Mouse (Mus musculus): Measurements from ENCODE around the gene Fam110c. TPM values are rescaled to one million over a fixed set of nuclear protein-coding genes. Genes with fewer than 3 reads are reported as not detected.

The Fam110c gene
- polyA plus RNA-seq, 1 experiment from 2014 or later = 0.08 TPM

DNA sequence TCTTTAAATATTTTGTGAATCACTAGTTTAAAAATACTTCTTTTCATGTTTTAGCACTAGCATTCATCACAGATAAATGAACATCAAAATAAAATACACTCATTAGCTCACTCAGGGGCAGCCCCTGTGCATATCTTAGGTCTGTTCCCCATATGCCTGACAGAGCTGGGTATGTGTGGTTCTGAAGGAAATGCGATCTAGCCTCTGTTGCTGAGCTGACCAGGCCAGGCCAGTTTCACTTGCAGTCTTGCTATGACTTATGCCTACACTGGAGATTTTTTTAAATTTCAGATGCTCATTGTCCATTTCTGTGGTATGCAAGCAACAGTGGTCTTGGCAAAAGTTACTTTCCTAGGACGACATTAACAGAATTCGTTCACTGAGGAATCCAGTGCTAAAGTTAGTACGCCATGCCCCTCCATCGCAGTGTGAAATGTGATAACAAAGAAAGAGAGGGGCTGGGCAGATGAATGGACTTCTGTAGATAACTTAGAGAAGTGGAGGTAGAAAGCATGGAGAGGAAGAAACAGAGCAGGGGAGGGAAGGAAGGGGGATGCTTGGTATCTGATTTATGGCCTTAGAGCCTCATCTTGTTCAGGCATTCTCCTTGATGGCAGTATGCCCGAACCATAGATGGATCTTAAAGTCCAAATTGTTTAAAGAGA lies 7.4 kb downstream of the Fam110c start:
- Histone ChIP-seq H3K27ac (no peak overlapping the region), H3K4me2 (no peak overlapping the region), H3K9me3 (no peaks in the 10 kb centered on the region), H3K36me3 (replicated peaks) (no peaks in the 10 kb centered on the region), H3K4me1 (no peaks in the 10 kb centered on the region), H3K4me3 (replicated peaks) (no peak overlapping the region), H3K27me3 (peaks cover 11% of the 10 kb centered on the region), H3K9ac (no peak overlapping the region)
- ATAC-seq (ENCODE audit: low FRiP score) = no peak
- WGBS = 89% methylated on average over 6 of the region's 6 CpGs

GRCm38 (mm10) chr12:31083007-31083406 lies 9.3 kb downstream of the Fam110c start:
- no peak for ATAC-seq (ENCODE audit: low FRiP score)
- H3K4me2 ChIP-seq = no peak overlapping the region
- H3K9me3 ChIP-seq = no peaks in the 10 kb centered on the region
- no peak overlapping the region for H3K27ac ChIP-seq
- no peak overlapping the region for H3K4me3 ChIP-seq (replicated peaks)
- 83% methylated on average over 4 of the region's 4 CpGs for WGBS
- no peak overlapping the region for H3K9ac ChIP-seq
- no peaks in the 10 kb centered on the region for H3K27me3 ChIP-seq
- no peaks in the 10 kb centered on the region for H3K4me1 ChIP-seq
- no peaks in the 10 kb centered on the region for H3K36me3 ChIP-seq (replicated peaks)

DNA sequence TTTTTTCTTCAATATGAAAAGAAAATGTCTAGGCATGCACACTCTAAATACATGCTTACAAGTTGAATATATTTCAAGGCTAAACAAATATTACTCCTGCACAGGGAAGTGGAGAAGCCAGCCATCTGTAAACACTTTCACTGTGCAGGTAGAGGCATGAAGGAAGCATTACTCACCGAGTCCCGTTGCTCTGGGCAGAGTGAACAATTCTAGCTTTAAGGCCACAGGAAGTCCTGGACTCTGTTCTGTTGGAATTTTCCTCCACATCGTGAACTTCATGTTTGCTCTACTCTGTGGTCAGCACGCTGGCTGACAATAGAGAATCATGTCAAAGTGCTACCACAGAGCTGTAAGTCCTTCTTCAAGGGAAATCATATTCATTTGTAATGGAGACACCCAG lies 9.7 kb downstream of the Fam110c start:
- Histone ChIP-seq H3K9me3 (no peaks in the 10 kb centered on the region), H3K4me3 (replicated peaks) (no peak overlapping the region), H3K27me3 (no peaks in the 10 kb centered on the region), H3K27ac (no peak overlapping the region), H3K4me1 (no peaks in the 10 kb centered on the region), H3K4me2 (no peak overlapping the region), H3K36me3 (replicated peaks) (no peaks in the 10 kb centered on the region), H3K9ac (no peak overlapping the region)
- ATAC-seq (ENCODE audit: low FRiP score) = no peak
- WGBS = 86% methylated on average over 4 of the region's 4 CpGs

- Histone ChIP-seq H3K27ac (no peak overlapping the region), H3K4me2 (no peak overlapping the region), H3K27me3 (no peaks in the 10 kb centered on the region; the same call in 1 of the 2 replicates), H3K36me3 (replicated peaks) (no peaks in the 10 kb centered on the region), H3K9me3 (no peaks in the 10 kb centered on the region), H3K4me3 (replicated peaks) (no peak overlapping the region), H3K9ac (no peak overlapping the region), H3K4me1 (no peaks in the 10 kb centered on the region)
- no peak for ATAC-seq (ENCODE audit: low FRiP score)
- WGBS = 89% methylated on average over 4 of the region's 4 CpGs
Observed at GRCm38 (mm10) chr12:31087060-31087459, 13.4 kb downstream of the Fam110c start.

GRCm38 (mm10) chr12:31090401-31090800 lies 16.7 kb downstream of the Fam110c start:
- Histone ChIP-seq H3K27ac (no peak overlapping the region), H3K4me1 (0 out of 2 replicates have a peak, but pooled peaks cover 2% of the 10 kb centered on the region), H3K4me3 (replicated peaks) (no peak overlapping the region), H3K27me3 (no peaks in the 10 kb centered on the region; the same call in 1 of the 2 replicates), H3K9ac (no peak overlapping the region), H3K9me3 (no peaks in the 10 kb centered on the region), H3K4me2 (no peak overlapping the region), H3K36me3 (replicated peaks) (no peaks in the 10 kb centered on the region)
- WGBS = 18% methylated on average over 6 of the region's 6 CpGs
- ATAC-seq (ENCODE audit: low FRiP score) = no peak

DNA sequence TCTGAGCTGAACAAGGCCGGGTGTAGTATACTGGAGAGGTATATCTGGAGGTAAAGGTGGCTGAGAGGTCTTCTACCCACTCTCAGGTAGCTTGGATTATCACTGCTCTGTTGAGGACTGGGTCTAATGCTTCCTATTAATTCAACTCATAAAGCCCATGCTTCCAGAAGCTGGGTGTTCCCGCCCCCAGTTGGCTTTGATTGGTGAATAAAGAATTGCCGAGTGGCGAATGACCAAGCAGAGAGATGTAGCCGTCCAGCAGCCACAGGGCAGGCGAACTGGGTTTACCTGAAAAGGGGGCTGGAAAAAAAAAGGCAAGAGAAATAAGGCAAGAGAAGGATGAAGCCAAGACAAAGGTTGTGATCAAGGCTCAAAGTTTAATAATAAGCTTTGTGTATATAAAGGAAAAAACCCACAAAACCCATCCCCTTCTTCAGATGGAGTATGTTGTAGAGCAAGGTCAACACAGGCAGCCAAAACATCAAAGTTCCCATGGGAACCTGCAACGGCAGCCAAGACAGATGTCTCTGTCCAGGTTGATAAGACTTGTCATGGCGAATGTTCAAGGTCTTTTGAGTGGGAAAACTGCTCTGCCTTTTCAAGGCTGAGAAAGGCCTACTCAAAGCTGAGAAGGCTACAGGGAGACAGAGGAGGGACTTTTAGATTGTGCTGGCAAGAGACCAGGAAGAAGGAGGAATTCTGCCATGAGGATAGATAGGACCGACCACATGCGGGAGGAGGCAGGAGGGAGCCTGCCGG lies 17.4 kb downstream of the Fam110c start:
- no peaks in the 10 kb centered on the region for H3K36me3 ChIP-seq (replicated peaks)
- H3K27me3 ChIP-seq = no peaks in the 10 kb centered on the region; the same call in 1 of the 2 replicates
- no peak overlapping the region for H3K4me2 ChIP-seq
- no peak overlapping the region for H3K27ac ChIP-seq
- 0 out of 2 replicates have a peak, but pooled peaks cover 2% of the 10 kb centered on the region for H3K4me1 ChIP-seq
- no peaks in the 10 kb centered on the region for H3K9me3 ChIP-seq
- H3K9ac ChIP-seq = no peak overlapping the region
- H3K4me3 ChIP-seq (replicated peaks) = no peak overlapping the region
- 83% methylated on average over 11 of the region's 11 CpGs for WGBS
- ATAC-seq (ENCODE audit: low FRiP score) = no peak

GRCm38 (mm10) chr12:31092481-31092880 lies 18.8 kb downstream of the Fam110c start:
- Histone ChIP-seq H3K4me2 (no peak overlapping the region), H3K27me3 (no peaks in the 10 kb centered on the region; the same call in 1 of the 2 replicates), H3K9ac (no peak overlapping the region), H3K4me3 (replicated peaks) (no peak overlapping the region), H3K4me1 (0 out of 2 replicates have a peak, but pooled peaks cover 2% of the 10 kb centered on the region), H3K36me3 (replicated peaks) (no peaks in the 10 kb centered on the region), H3K9me3 (no peaks in the 10 kb centered on the region), H3K27ac (no peak overlapping the region)
- WGBS = 17% methylated on average over 5 of the region's 5 CpGs
- ATAC-seq (ENCODE audit: low FRiP score) = no peak

DNA sequence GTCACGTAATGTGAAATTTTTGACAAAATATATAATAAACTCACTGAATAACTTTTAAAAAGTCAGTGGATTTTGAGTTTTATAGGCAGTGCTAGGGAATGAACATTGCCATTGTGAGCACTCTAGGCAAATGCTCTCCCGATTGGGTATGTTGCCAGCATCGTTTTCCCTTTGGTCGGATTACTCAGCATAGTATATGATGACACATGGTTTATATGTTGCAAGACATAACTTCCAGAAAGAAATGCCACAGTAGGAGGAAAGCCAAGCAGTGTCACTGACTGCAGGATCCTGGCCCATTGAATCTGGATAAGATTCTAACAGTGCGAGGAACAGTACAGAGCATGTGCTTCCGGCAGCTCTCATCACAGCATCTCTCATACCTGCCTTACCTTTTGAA lies 23.5 kb downstream of the Fam110c start:
- no peaks in the 10 kb centered on the region for H3K27me3 ChIP-seq
- H3K4me2 ChIP-seq = no peak overlapping the region
- H3K4me1 ChIP-seq = 0 out of 2 replicates have a peak, but pooled peaks cover 2% of the 10 kb centered on the region
- H3K4me3 ChIP-seq (replicated peaks) = no peak overlapping the region
- 89% methylated on average over 6 of the region's 6 CpGs for WGBS
- H3K9ac ChIP-seq = no peak overlapping the region
- no peak overlapping the region for H3K27ac ChIP-seq
- no peaks in the 10 kb centered on the region for H3K9me3 ChIP-seq
- no peaks in the 10 kb centered on the region for H3K36me3 ChIP-seq (replicated peaks)
- no peak for ATAC-seq (ENCODE audit: low FRiP score)

GRCm38 (mm10) chr12:31101190-31101589 lies 27.5 kb downstream of the Fam110c start:
- no peaks in the 10 kb centered on the region for H3K27me3 ChIP-seq
- ATAC-seq (ENCODE audit: low FRiP score) = no peak
- no peaks in the 10 kb centered on the region for H3K9me3 ChIP-seq
- 95% methylated on average over 4 of the region's 4 CpGs for WGBS
- H3K4me2 ChIP-seq = no peak overlapping the region
- no peak overlapping the region for H3K9ac ChIP-seq
- no peak overlapping the region for H3K27ac ChIP-seq
- no peaks in the 10 kb centered on the region for H3K36me3 ChIP-seq (replicated peaks)
- H3K4me1 ChIP-seq = no peaks in the 10 kb centered on the region
- H3K4me3 ChIP-seq (replicated peaks) = no peak overlapping the region

DNA sequence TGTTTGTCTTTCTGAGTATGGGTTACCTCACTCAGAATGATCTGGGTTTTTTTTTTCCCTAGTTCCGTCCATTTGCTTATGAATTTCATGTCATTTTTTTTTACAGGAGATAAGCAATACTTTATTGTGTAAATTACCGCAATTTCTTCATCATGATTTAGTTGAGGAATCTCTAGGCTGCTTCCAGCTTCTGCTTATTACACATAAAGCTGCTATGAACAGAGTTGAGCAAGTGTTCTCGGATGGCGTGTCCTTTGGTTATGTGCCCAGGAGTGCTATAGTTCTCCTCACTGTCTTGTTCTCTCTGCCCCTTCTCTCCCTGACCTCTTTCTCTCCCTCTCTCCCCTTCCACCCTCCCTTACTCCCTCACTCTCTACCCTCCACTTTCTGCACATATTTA lies 28.2 kb downstream of the Fam110c start:
- Histone ChIP-seq H3K27me3 (no peaks in the 10 kb centered on the region), H3K27ac (no peak overlapping the region), H3K4me2 (no peak overlapping the region), H3K9ac (no peak overlapping the region), H3K4me3 (replicated peaks) (no peak overlapping the region), H3K4me1 (no peaks in the 10 kb centered on the region), H3K36me3 (replicated peaks) (no peaks in the 10 kb centered on the region), H3K9me3 (no peaks in the 10 kb centered on the region)
- 91% methylated on average over 4 of the region's 4 CpGs for WGBS
- ATAC-seq (ENCODE audit: low FRiP score) = no peak

- no peak overlapping the region for H3K9ac ChIP-seq
- H3K27ac ChIP-seq = no peak overlapping the region
- no peak overlapping the region for H3K4me3 ChIP-seq (replicated peaks)
- no peaks in the 10 kb centered on the region for H3K27me3 ChIP-seq
- no peaks in the 10 kb centered on the region for H3K36me3 ChIP-seq (replicated peaks)
- no peaks in the 10 kb centered on the region for H3K9me3 ChIP-seq
- WGBS = 16% methylated on average over 8 of the region's 8 CpGs
- no peaks in the 10 kb centered on the region for H3K4me1 ChIP-seq
- ATAC-seq (ENCODE audit: low FRiP score) = peak; percentile 30; the same call in 1 of the 2 replicates
- no peak overlapping the region for H3K4me2 ChIP-seq
Observed at GRCm38 (mm10) chr12:31116005-31116466, 42.4 kb downstream of the Fam110c start.

GRCm38 (mm10) chr12:31120535-31120934 lies 46.9 kb downstream of the Fam110c start:
- Histone ChIP-seq H3K36me3 (replicated peaks) (no peaks in the 10 kb centered on the region), H3K4me1 (no peaks in the 10 kb centered on the region), H3K4me2 (no peak overlapping the region), H3K4me3 (replicated peaks) (no peak overlapping the region), H3K27me3 (no peaks in the 10 kb centered on the region), H3K9ac (no peak overlapping the region), H3K9me3 (no peaks in the 10 kb centered on the region), H3K27ac (no peak overlapping the region)
- no peak for ATAC-seq (ENCODE audit: low FRiP score)
- 80% methylated on average over 5 of the region's 5 CpGs for WGBS
